Mouse (Mus musculus) frontal cortex, postnatal 10 days (tissue): Measurements from ENCODE around the gene Cfap61.

Source experiments
- DNase-seq, 2 experiments: peaks; one replicate each; pipeline ENCODE4 v3.0.0; 2022; ENCODE audit warnings: low spot score in 2 of 2, mixed read lengths in 1 of 2

Gene Cfap61

DNA sequence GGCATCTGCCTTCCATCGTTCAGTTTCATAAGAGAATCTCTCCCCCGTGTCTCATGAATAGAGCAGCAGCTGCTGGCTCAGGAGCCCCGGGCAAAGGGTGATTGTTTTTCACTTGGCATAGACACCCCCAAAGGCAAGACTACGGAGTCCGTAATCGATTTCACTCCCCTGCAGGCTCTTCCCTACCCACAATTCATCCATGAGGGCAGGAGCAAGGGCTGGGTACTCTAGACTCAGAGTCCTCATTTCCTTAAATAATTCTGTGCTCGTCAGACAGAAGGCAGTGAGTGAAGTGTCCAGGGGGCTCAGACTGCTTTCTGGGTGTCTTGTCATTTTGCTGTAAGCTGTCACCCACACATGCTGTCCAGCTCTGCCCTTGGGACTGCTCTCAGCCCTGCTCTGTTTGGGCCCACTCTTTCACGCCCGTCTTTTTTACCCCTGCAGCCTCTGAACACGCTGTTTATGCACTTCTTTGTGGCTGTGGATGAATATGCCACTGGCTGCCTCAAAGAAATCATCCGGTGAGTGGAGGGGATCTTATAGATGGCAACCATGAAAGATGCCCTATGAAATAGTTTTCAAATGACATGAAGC lies 15.0 kb downstream of the Cfap61 start:
- DNase-seq, result no peak

DNA sequence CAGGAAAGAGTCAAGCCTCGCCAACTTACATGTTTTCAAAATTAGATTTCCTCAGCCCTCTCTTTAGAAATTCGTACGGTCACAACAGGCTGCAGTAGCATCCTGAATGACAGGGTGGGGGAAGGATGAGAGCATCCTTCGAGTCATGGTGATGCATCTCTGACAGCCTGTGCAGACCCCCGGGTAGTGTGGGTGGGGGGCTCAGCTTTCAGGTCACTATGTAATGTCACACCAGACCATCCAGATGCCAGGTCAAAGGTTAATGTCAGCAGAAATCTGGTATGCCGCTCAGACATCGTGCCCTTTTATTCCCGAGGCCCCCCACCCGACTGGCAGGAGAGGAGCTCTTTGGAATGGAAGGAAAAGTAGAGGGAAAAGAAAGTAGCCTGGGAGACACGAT lies 15.7 kb downstream of the Cfap61 start:
- DNase-seq, result no peak

DNA sequence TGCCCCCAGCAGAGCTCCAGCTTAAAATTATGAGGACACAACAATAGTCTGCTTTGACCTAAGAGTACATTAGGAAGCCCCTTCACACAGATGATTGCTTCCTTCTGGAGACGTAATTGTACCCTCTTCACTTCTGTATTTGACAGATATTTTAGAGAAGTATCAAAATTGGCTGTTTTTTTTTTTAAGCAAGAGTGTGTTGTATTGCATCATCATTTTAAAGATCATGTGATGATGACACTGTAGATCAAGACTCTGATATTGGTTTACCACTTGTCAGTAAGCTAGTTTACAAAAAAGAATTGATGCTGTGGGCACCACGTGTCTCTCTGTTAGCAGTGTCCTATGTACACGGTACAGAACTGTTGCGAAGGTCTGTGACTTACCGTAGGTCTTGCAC lies 18.1 kb downstream of the Cfap61 start:
- DNase-seq, result no peak

DNA sequence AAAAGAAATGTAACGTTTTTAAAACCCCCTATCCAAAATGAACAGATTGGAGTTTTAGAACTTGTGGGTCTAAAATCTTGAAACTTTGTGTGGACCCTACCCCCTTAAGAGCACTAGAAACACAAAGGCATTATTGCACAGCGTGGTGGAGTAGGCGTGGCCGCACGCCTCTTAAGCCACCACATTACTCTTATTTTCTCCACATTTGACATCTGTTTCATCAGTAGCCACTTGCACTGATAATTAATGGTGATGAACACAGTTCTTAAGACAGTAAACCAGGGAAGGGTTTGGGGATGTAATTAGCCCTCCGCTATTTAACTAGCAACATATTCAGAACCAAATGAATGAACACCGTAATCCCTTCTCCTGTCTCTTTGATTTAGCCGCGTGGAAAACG lies 21.3 kb downstream of the Cfap61 start:
- DNase-seq, result no peak

DNA sequence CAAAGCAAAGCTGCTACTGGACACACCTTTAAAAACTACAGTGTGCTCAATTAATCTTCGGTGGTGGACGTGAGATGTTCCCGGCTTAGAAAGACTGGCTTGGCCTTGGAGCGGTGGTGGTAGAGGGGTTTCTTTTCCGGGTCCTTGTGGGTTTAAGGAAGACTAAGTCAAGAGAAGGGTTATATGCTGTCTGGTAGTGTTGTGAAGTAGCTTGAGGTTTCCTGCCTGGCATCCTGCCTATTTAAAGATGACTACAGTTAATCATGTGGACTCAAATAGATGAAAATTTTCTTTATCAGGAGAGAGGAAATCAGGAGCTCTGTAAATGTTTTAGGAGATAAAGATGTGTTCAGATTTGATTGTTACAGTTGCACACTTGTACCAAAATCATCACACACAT lies 21.7 kb downstream of the Cfap61 start:
- DNase-seq, result no peak

DNA sequence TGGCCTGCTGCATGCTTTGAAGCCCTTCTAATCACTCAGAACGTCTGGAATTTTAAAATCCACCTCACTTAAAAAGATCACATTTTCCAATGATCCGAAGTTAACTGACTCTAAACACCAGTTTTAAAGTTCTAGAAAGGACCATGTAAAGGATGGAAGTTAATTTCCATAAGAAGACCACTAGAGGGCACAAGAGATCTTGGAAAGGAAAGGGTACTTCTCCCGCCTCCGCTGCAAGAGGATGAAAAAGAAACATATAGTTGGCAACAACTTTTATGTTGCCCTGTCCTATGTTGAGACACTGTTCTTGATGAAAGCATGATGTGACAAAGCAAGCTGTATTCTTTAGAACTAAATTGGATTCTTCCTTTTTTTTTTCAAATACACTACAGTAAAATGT lies 22.9 kb downstream of the Cfap61 start:
- DNase-seq, result no peak

DNA sequence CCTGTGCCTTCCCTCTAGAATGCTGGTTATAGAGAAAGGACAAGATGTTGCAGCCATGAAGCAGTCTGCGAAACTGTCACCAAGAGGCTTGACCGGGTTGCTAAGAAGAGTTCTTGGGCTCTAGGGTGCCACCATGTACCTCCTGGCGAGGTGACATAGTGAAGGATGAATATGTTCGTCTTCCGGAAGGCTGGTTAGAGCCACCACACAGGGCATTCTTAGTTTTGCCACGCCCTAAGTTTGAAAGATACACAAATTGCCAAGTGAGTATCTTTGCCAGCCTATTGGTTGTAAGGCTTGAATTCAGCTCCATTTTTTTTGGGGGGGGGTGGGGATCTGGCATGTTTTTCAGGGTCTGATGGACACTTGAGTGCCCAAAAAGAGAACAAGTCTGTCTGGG lies 23.5 kb downstream of the Cfap61 start:
- no peak for DNase-seq

DNA sequence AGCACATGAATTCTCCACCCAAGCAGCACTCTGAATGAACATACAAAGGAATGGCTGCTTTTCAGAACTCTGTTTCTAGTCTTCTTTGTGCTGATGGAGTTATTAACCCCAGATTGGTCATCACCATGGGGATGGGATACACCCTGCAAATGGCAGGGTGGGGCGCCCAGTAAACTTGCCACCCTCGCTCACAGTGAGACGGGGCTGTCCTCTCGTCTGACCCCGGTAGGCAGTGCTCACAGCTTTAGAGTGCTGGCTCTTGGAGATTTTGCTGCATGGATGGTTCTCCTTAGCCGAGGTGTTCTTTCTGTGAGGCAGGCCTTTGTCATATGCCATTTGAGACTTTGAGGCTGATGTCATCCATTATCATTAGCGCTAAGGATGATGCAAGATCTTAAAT lies 24.0 kb downstream of the Cfap61 start:
- DNase-seq, result no peak

DNA sequence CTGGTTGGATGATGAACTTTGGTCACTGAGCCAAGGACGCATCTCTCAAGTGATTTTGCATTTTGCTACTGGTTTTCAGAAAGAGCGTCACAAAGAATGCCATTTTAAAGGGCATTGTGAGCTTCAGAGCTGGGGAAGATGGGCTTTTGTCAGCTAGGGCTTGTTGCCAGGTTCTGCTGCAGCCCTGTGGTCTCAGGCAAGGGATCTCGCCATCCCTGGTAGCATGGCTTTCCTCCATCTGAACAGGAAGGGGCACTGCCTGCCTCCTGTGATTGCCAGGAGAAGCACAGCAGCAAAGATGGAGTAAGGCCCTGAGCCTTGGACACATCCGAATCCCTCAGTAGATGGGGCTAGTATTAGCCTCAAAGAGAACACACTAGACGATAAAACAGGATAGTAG lies 27.3 kb downstream of the Cfap61 start:
- DNase-seq, result no peak

DNA sequence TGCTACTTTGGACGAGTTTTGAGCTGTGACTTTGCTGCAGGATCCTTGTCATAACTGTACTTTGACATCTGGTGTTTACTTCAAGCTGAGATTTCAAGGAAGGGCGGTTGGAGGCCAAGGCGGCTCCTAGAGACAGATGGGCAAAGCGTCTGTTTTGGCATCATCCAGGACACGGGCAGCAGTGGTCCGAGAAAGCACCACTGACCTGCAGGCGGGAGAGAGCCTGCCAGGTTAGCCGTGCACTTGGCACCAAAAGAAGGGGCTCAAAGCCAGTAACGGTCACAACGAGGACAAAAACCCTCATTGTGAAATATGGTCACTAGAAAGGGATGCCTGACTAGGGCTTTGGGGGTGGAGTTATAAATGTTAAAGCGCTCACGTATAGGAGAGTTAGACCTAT lies 36.2 kb downstream of the Cfap61 start:
- no peak for DNase-seq

DNA sequence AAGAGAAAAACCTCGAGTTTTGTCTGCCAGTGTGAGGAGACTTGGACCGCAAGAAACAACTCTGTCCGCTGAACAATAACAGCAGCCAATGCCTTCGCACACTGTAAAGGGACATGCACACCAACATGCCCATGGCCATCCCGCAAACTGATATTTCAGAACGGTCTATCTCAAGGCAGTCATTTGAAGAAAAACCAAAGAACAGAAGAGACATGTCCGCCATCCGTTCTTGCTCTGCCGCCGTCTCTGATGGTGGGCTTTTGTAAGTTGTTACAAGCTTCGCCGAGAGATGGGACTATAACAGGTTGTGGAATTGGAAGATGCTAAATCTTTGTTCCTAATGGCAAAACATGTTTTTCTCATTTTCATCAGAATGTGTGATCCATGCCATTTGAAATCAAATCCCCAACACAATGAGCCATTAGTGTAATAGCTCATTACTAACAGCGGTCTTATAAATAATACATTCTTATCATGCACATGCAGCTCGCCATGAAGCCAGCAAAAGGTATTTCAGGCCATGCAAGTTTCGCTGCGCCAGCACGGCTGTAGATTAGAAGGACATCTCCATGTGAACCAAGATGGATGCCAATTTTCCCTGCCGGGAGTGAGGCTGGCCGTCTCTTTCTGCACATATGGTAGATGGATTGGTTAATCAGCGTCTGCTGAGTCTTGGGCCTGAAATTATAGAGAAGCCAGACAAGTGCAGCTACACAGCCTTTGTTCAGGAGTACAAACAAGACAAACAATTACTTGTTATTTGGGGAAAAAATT lies 36.8 kb downstream of the Cfap61 start:
- DNase-seq, result no peak

DNA sequence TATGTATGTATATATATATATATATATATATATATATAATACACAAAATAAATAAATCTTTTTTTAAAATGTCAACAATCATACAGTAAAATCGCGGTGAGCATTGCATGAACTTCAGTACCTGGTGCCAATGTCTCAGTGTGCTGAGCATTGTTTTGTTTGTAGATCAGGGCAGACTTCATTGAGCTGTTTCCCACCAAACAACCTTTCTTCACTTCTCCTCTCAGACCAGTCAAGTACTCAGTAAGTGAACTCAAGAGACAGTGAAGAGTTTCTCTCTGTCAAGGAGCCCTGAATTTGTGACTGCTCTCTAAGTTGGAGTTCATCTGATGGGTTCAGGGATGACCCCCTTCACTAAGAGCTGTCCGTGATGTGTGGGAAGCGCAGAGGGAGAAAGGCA lies 38.0 kb downstream of the Cfap61 start:
- no peak for DNase-seq

DNA sequence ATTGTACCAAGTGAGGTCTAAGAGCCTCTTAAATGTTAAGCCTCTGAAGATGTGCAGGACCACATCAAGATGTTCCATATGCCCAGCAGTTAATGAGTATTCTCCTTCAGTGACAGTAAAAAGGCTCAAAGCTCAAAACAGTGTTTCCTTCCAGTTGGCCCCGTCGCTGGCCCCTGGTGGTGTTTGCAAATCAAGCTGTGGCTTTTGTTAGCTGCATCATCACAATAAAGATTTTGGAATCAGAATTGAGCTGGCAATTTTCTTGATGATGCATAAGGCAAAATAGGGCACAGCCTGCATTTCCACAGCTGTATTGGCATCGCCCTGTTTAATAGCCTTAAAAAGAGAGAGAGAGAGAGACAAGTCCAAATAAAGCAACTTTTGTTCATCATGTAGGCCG lies 45.0 kb downstream of the Cfap61 start:
- DNase-seq, result no peak

DNA sequence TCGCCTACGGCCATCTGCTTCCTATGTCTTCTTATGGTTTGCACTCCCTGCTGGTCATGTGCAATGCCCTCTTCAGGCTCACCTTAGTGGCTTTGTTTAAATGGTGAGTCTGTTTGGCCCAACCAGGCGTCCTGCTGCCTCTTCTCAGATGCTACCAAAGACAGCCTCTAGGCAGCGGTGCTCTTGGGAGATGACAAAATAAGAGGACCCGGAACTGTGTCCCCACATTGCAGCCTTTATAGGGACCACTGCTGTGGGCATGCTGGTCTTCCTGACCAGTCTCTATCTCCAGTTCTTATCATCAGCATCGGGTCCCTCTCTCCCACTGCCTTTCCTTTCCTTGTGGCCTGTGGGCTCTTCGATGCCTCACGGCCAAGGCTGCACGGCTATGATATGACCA lies 46.3 kb downstream of the Cfap61 start:
- DNase-seq, result no peak

DNA sequence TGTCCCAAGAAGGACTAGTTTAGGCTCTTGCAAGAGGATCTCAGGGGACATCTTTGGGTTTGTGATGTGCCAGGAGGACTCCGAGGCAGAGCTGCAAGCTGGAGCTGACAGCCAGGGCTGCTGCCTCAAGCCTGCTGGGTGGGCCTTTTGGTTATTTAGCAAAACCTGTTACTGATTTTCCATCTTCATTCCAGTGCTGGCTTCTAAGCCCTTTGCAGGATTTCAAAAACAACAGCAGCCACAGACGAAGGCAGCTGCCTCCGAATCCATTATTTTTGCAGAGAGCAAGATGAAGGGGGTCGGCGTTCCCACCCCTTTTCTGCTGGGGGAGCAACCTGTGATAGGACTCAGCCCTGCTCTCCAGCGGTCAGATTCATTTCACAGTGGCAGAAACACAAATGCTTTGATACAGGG lies 47.1 kb downstream of the Cfap61 start:
- no peak for DNase-seq

DNA sequence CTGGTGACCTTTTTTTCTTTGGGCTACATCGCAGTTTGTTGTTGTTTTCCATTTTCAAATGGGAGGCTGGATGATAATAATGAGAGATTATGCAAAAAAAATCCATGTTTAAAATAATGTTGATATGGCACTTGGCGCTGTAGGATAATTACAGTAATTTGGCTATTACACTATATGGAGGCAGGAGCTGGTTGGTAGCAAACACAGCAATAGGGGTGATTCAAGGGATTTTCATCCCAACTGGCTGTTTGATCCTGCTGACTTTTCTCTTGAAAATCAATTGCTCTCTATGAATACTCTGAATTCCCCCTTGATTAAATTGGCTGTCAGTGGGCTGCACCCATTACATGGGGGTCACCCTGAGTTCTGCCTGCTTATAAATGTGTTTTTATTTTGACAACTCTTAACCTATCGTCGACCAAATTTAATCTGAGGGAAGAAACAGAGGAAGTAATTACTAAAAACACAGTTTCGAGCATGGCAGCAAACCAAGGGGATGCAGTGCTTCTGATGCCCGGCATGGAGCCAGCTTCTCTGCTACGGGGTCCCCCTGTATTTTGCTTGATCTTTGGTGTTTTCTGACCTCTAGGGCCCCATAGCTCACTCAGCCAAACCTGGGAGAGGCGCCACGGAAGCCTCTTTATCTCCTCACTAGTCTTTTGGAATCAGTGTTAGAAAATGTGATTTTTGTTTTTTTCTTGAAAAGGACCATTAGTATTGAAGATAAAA lies 47.9 kb downstream of the Cfap61 start:
- DNase-seq, result no peak

DNA sequence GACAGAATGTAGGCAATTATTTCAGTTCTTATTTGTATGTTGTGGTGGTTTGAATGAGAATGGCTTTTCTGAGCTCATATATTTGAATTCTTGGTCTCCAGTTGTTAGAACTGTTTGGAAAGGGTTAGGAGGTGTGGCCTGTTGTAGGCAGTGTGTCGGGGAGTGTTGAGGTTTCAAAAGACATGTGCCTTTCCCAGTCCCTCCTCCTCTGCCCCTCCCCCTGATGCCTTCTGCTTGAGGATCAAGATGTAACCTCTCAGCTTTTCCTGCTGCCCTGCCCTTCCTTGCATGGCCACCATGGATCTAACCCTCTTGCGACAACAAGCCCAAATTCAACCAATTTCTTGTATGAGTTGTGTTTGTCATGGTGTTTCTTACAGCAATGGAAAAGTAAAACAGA lies 53.2 kb downstream of the Cfap61 start:
- no peak for DNase-seq

DNA sequence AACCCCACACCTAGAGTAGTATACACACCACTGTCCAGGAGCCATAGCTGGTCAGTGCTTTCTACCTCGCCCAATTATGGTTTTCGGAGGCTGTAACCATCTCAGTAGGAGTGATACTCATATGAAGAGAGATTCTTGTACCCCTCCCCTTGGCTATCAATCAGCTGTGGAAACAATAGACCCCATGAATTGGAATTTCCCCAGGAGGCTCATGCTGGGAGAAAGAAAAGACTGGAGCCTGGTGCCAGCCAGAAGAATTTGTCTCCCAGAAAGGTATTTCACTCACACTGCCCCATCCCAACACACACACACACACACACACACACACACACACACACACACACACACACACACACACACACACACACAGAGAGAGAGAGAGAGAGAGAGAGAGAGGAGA lies 55.9 kb downstream of the Cfap61 start:
- DNase-seq, result no peak

DNA sequence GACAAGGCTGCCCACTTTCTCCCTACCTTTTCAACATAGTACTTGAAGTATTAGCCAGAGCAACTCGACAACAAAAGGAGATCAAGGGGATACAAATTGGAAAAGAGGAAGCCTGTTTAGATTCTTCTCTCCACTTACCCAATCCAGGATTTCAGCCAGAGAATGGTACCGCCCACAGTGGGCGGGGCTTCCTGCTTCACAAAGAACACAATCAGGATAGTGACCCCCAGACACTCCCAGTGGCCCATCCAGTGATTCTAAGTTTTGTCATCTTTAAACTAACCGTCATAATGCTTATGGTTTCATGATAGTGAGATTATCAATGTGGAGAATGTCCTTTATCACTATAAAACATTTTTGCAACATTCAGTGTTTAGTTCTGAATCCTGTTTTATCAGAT lies 61.9 kb downstream of the Cfap61 start:
- no peak for DNase-seq

DNA sequence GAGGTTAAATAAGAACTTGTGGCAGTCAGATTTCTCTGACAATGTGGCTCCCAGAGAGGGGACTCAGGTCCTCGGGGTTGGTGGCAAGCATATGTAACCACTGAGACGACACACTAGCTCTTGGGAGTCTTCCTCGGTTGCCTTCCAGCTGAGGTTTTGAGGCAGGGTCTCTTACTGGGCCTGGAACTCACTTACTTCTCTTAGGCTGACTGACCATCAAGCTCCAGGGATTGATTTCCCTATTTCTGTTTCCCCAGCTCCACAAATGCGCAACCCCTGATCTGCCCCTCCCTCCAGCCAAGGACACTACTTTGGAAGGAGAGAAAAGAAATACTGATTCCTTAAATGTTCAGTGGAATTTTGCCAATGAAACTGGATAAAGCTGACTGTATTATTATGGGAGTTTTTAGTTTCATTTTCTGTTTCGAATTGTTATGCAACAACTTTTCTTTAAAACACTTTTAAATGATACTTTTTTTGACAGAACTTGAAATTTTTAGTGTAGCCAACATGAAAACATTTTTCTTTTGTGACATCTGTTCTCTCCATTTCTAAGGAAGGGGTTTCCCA lies 63.5 kb downstream of the Cfap61 start:
- no peak for DNase-seq

DNA sequence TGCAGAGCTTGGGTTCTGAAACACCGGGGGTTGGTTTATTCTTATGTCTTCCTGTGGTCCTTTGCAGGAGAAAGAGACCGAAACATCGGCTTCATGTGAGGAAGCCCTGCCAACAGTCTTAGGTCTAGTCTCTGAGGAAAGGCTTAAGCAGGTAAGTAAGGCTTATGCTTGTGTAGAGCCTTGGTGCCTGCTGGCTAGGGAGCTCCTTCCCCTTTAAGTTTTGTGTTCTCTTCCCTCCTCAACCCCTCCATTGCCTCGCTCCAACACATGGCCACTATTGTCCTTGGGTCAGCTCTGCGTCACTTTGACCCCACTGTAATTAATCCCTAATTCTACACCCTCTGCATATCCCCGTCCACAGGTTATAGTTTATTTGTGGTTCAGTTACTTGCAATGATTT lies 74.2 kb downstream of the Cfap61 start:
- no peak for DNase-seq

DNA sequence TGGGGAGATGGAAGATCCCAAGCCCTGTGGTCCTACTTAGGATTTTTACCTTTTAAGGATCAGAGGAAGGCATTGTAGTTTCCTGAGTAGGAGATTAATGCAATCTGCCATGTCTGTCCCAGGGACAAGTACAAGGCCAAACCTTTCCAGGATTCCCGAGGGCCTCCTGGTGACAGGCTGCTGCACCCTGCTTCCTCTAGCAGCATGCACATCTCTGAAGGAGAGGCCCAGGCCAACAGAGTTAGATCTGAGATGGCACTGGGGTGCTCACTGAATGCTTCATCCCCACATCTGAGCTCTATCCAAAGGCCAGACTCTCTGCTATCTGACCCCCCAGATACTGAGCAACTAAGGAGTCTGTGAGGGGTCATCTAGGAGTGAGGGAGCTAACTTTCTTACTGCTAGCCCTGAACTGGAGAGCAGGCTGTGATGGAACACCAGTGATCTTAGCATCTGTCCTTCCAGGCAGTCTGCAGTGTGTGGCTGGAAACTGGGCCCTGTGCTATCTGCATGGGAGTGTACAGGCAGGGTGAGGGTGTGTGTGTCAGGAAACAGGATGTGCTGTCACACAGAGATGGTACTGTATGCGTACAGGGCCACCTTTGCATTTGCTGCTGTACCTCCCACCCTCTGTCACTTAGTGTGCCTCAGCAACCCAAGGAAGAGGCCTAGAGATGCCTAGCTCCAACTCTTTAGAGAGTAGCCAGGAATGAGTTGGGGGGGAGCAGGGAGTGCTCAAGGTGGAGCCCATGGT lies 75.2 kb downstream of the Cfap61 start:
- DNase-seq, result no peak
